Mouse (Mus musculus): Measurements from ENCODE around the gene Crybg2.

Gene Crybg2

DNA sequence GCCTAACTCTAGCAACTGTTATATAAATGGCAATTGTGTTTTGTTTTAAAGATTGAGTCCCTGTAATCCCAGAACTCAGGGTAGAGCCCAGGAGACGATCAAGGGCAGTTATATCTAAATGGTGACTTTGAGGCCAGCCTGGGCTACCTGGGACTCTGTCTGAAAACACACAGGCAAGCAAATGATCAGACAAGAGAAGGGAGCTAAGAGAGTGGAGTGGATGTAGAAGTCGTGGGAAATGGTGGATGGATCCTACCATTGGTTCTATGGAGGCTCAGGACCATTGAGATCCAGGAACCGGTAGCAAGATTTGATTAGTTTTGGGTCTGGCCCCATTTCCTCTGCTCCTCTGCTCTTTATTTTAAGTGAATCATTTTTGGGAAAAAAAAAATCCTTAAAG, 35.5 kb downstream of the Crybg2 start:
- DNase-seq = no peak

GRCm38 (mm10) chr4:134097015-134097608, 36.5 kb downstream of the Crybg2 start:
- DNase-seq = peak; percentile 55

DNA sequence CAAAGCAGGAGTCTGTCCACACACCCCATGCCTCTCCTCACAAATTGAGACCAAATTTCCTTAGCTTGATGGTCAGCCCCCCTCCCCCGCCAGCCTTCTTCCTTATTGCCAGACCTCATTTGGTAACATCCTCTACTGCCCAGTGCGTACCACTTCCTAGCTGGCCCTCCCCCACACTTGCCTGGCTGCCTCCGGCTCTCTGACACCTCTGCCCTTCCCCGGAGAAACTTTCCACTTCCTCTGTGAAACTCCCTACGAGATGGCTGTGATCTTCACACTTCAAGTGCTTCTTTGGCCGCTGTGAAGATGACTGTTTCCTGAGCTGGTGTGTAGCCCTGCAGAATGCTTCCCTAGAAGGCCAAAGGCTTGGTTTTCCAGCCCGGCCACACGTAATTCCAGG, 38.0 kb downstream of the Crybg2 start:
- DNase-seq = peak; percentile 87

DNA sequence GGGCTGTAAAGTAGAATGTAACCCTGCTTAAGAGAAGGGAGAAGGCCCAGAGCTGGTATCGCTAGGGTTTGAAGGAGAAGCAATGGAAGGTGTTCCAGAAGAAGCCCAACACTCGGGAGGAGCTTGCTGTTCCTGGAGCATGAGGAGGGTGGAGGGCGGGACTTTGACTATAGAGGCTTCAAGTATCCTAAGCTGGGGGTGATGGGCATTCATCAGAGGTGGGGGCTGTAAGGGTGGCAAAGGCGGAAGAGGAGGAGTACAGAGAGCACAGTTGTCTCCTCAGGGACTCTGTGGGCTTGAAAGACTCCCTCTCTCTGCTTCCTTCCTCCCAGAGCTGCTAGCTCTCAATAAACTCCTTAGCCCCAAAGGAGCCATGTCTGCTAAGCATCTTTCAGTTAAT, 39.6 kb downstream of the Crybg2 start:
- DNase-seq = no peak

DNA sequence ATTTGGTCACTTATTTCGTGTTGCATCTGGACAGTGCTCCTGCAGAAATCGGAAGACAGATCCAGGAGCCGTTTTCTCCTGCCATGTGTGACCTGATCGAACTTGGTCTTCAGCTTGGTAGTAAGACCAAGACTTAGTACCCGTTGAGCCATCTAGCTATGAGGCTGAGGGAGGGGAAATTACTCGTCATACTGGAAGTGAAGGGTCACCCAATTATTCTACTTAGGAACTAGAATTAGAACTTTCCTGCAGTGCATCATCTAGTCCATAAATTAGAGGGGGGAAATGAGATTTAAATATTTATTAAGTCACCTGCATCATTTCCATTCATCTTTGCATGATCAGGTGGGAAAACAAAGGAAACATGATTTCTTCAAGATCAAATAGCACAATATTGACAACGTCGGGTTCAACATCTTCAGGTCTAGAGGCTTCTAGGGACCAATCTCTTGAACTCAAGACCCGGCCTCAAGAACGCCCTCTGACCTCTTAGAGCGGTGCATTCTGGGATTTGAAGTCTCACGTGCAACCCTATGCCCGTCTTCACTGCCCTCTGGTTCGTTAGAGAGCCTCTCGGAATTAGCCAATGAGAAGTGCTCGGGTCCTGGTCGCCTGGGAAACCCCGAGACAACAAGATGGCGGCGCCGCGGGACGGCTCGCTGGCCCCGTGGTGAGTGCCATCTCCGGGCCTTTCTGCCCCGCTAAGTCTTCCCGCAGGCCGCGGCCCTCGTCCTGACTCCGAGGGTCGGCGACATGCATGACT, 41.5 kb downstream of the Crybg2 start, which contains the start of gene Ubxn11:
Gene Ubxn11 (plus strand): TSS at position 592 of the 763 bp plus-strand sequence.
- DNase-seq = peak; percentile 85

DNA sequence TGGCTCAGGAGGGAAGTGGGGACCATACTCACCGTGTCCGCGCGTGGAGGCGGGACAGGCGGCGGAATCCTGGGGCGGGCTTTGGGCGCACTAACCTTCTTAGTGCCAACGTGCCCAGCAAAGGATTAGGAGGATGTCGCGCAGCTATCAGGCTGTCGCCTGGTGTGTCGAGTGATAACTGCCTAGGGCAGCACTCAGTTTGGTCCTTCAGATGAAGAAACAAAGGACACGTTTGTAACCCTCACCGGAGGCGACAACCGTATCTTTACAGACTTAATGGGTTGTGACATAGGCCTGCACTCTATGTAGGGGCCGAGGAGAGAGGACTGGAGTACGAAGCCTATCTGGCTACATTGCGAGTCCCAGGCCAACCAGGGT, 42.1 kb downstream of the Crybg2 start:
- DNase-seq = no peak

- no peak for DNase-seq
These were observed 45.5 kb downstream of the Crybg2 start for GRCm38 (mm10) chr4:134106105-134106504.

DNA sequence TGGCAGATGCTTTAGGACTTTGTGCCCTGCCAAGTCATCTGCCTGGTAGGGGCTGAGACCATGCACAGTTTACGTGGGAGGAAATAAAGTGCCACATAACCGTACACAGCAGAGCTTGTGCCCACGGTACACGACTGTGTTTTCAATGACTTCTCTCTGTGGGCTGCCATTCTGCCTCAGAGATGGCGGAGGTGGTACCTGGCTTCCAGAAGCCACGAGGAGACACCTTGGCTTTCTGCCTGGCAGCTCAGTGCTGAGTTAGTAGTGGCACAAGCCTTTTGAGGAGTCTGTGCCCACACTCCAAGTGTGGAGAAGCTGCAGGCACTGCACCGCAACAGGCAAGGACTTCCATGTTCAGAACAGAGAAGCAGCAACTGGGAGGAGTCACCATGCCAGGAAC, 47.1 kb downstream of the Crybg2 start:
- DNase-seq = no peak

DNA sequence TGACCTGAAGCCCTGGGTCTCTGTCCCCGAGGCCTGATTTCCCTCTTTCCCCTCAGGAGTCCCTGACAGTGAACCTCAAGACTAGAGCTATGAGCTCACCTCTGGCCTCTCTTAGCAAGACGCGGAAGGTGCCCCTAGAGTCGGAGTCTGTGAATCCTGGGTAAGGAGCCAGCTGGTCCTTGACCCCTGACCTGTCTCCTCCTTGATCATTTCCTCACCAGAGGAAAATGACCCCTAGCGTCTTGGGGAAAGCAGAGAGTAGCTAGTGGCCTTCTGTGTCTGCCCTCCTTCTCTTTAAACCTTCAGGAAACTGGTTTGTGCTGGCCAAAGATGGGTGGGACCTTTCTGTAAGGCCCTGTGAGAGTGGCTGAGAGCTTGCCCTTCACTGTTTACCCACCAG, 47.6 kb downstream of the Crybg2 start:
- DNase-seq = no peak

DNA sequence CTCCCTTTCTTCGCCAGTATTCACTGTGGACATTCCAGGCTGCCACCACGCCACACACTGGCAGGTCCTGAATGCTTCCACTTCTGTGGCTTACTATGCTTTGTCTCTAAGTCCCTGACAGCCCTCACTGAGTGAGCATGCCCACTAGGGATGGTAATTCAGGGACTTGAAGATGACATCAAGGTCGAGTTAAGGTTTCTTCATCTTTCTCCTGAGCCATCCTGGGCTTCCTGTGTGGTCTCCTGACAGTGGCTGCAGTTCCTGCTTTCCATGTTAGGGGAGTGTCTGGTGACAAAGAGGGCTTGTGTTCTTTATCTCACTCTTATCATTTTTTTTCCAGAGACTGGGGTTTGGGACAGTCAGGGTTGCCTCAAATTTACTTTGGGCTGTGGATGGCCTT, 50.0 kb downstream of the Crybg2 start:
- peak; percentile 7 for DNase-seq

DNA sequence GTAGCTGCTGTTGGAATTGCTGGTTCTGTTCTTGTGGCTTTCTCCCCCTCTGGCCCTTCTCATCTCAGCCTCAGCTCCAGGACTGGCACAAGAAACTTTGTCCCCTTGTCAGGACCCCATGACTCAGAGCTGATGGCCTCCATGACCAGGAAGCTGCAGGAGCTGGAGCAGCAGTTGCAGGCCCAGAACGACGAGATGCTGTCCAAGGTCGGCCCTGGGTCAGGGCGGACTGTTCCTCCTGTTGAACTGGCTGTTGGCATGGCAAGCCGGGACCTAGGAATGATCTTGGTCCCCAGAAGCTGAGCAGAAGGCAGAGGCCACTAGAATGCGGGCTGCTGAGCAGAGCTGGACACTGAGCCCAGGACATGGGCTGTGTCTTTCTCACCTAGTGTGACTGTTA, 51.8 kb downstream of the Crybg2 start:
- DNase-seq = no peak

GRCm38 (mm10) chr4:134113356-134113994, 52.9 kb downstream of the Crybg2 start:
- peak; percentile 17 for DNase-seq

- DNase-seq = peak; percentile 36
These were observed 53.4 kb downstream of the Crybg2 start for GRCm38 (mm10) chr4:134114038-134114437.

GRCm38 (mm10) chr4:134115215-134116144, 54.9 kb downstream of the Crybg2 start:
- peak; percentile 69 for DNase-seq

DNA sequence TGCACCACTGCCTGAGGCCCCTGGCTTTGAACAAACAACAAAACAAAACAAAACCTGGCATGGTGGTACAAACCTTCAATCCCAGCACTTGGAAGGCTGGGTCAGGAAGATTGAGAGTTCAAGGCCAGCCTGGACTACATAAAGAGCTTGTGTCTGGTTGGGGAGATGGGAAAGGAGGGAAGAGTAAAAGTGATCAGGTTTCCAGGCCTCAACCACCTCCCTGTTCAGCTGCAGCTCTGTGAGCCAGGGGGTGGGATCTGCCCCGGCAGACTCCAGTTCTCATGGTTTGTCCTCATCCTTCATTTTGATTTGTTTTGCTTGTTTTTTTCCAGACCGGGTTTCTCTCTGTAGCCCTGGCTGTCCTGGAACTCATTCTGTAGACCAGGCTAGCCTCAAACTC, 55.9 kb downstream of the Crybg2 start:
- DNase-seq = no peak

- DNase-seq = peak; percentile 83
These were observed 56.4 kb downstream of the Crybg2 start for GRCm38 (mm10) chr4:134117012-134117411.

- peak; percentile 82 for DNase-seq
These were observed 57.6 kb downstream of the Crybg2 start for GRCm38 (mm10) chr4:134118126-134118800.

- peak; percentile 46 for DNase-seq
These were observed 58.4 kb downstream of the Crybg2 start for GRCm38 (mm10) chr4:134119042-134119441.

DNA sequence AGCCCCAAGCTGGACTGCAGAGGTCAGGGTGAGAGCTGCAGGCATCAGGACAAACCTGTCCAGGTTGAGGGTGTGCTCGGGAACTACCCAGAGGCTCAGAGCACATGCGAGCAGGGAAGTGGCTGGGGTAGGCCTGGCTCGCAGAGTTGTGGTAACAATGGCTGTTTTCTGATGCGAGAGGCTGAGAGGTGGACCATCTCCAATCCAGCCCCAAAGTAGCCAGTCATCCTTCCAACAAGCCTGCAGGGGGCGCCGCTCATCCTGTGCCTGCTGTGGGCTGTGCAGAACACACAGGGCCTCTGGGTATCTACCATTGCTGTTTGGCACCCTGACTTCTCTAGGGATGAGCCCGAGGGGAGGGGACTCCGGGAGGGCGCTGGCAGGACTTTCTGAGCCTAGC, 59.0 kb downstream of the Crybg2 start:
- peak; percentile 66 for DNase-seq

GRCm38 (mm10) chr4:134120192-134120805, 59.7 kb downstream of the Crybg2 start:
- peak; percentile 25 for DNase-seq

- DNase-seq = peak; percentile 60
These were observed 60.3 kb downstream of the Crybg2 start for GRCm38 (mm10) chr4:134120916-134121315.

- peak; percentile 88 for DNase-seq
These were observed 61.0 kb downstream of the Crybg2 start for GRCm38 (mm10) chr4:134121571-134121970.

Measured in thymus, postnatal 25 days (tissue).